Mouse (Mus musculus) monocyte, adult 59 days (primary cell): ENCODE measurements around the gene Socs1. TPM values are rescaled to one million over a fixed set of nuclear protein-coding genes. Genes with fewer than 3 reads are reported as not detected.

Source experiments
- total RNA-seq, 2 experiments: library from RNA; stranded (reverse); gene quantifications; one replicate each; pipeline ENCODE4 v1.2.4; 2023

Gene Socs1
- 1 to 10 TPM; 2.3 to 2.8 TPM for total RNA-seq

GRCm38 (mm10) chr16:10785371-10786231 is at the start of gene Socs1:
Gene Socs1, minus strand, starts transcription at chr16:10785536.

GRCm38 (mm10) chr16:10812865-10813371 is 27.6 kb upstream of the Socs1 start, which contains the start of gene Gm11172:
Gene Gm11172, plus strand, starts transcription at chr16:10812915.

GRCm38 (mm10) chr16:10805789-10806527 is 20.6 kb upstream of the Socs1 start, which contains the start of gene Prm1:
Gene Prm1, minus strand, starts transcription at chr16:10805839.

DNA sequence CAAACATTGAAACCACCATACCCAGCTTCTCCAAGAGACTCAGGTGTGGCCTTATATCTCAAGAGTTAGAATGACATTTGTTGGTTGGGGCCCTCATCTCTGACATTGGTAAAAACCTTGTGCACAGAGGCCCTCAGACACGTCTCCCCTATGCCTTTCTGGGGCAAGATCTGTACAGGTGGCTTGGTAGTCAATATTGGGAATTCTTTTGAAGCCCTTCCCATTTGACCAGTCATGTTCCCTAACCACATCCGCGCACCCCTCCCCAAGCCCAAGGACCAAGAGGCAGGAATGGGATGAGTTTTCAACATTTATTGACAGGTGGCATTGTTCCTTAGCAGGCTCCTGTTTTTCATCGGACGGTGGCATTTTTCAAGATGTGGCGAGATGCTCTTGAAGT is 10.7 kb upstream of the Socs1 start, which contains the start of gene Prm2:
Gene Prm2 (minus strand): TSS at position 101 of the 400 bp plus-strand sequence.

GRCm38 (mm10) chr16:10790702-10791101 is 5.4 kb upstream of the Socs1 start, which contains the start of gene Prm3:
Gene Prm3, minus strand, starts transcription at chr16:10790914.

DNA sequence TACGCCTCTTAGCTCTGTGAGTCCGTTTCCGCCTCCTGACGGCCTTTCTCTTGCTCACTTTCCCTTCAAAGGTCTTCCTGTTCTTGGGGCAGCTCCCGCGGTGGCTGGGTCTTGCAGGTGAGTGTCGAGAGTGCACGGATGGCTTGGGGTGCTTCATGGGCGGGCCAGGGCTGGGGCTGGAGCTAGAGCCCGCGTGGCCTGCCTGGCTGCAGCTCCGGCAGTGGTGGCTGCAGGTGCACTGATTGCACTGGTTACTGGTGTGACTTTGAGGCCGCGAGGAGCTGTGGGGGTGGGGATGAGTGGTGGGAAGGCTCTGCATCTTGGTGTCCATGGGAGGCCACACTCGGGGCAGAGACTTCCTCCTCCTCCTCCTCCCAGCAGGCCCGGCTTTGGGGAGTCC is 2.9 kb upstream of the Socs1 start, which contains the start of gene Tnp2:
Gene Tnp2 (minus strand): TSS at position 390 of the 400 bp plus-strand sequence.

Other genes starting within 250 kb of the Socs1 start
- 10 to 100 TPM; 11.2 to 13.1 TPM for gene Dexi, start 242.5 kb downstream of the Socs1 start, total RNA-seq
- gene Clec16a, start 240.2 kb downstream of the Socs1 start, total RNA-seq, result 10 to 100 TPM; 36.7 to 39.7 TPM
- not detected for gene Tnp2, start 3.1 kb upstream of the Socs1 start, total RNA-seq
- gene Prm3, start 5.4 kb upstream of the Socs1 start, total RNA-seq, result not detected
- not detected for gene Prm2, start 10.6 kb upstream of the Socs1 start, total RNA-seq
- not detected for gene Prm1, start 20.3 kb upstream of the Socs1 start, total RNA-seq
- not detected for gene Gm11172, start 27.4 kb upstream of the Socs1 start, total RNA-seq
- under 1 TPM in 1 of 2 experiments, not detected in 1; 0.16 TPM for gene Rmi2, start 49.5 kb upstream of the Socs1 start, total RNA-seq